Mouse (Mus musculus): ENCODE measurements at regions not wholly inside any gene's neighbourhood (a gene's known extent, or its start where the extent isn't known, plus 50 kb on each side); places are given as distances from the start of the nearest gene placed in this dataset.

- no peaks in the 10 kb centered on the region for H3K27me3 ChIP-seq (replicated peaks)
- 52% methylated on average over 3 of the region's 3 CpGs for WGBS (ENCODE audit: insufficient replicate concordance)
These were observed 178.1 kb downstream of the Gm19410 start for GRCm38 (mm10) chr8:35943686-35944085.

GRCm38 (mm10) chr8:35944461-35944860 lies 178.9 kb downstream of the Gm19410 start:
- 63% methylated on average over 4 of the region's 4 CpGs for WGBS (ENCODE audit: insufficient replicate concordance)
- H3K27ac ChIP-seq: no peak overlapping the region

More at GRCm38 (mm10) chr8:35943686-35944085, 178.1 kb downstream of the Gm19410 start:
- H3K4me3 ChIP-seq: no peak overlapping the region
- no peaks in the 10 kb centered on the region for H3K9me3 ChIP-seq (replicated peaks)
- H3K9ac ChIP-seq: no peak overlapping the region
- no peaks in the 10 kb centered on the region for H3K4me1 ChIP-seq
- ATAC-seq: no peak
- no peak overlapping the region for H3K4me2 ChIP-seq
- no peaks in the 10 kb centered on the region for H3K36me3 ChIP-seq
- no peak overlapping the region for H3K27ac ChIP-seq

GRCm38 (mm10) chr8:35946539-35946940 lies 180.9 kb downstream of the Gm19410 start:
- 36% methylated on average over 1 of the region's 1 CpGs for WGBS (ENCODE audit: insufficient replicate concordance)
- Histone ChIP-seq H3K4me3 (no peak overlapping the region), H3K4me2 (no peak overlapping the region), H3K4me1 (no peaks in the 10 kb centered on the region), H3K9ac (no peak overlapping the region), H3K27ac (no peak overlapping the region), H3K9me3 (replicated peaks) (no peaks in the 10 kb centered on the region), H3K36me3 (no peaks in the 10 kb centered on the region), H3K27me3 (replicated peaks) (no peaks in the 10 kb centered on the region)
- ATAC-seq: no peak

More at GRCm38 (mm10) chr8:35944461-35944860, 178.9 kb downstream of the Gm19410 start:
- H3K27me3 ChIP-seq (replicated peaks): no peaks in the 10 kb centered on the region
- H3K9me3 ChIP-seq (replicated peaks): no peaks in the 10 kb centered on the region
- no peak overlapping the region for H3K4me3 ChIP-seq
- no peaks in the 10 kb centered on the region for H3K4me1 ChIP-seq
- no peak overlapping the region for H3K9ac ChIP-seq
- ATAC-seq: no peak
- no peak overlapping the region for H3K4me2 ChIP-seq
- H3K36me3 ChIP-seq: no peaks in the 10 kb centered on the region

GRCm38 (mm10) chr8:35948146-35948545 lies 182.6 kb downstream of the Gm19410 start:
- Histone ChIP-seq H3K27ac (no peak overlapping the region), H3K4me1 (no peaks in the 10 kb centered on the region), H3K36me3 (no peaks in the 10 kb centered on the region), H3K27me3 (replicated peaks) (no peaks in the 10 kb centered on the region), H3K4me2 (no peak overlapping the region), H3K9ac (no peak overlapping the region), H3K4me3 (no peak overlapping the region), H3K9me3 (replicated peaks) (no peaks in the 10 kb centered on the region)
- no peak for ATAC-seq
- 74% methylated on average over 2 of the region's 2 CpGs for WGBS (ENCODE audit: insufficient replicate concordance)

- ATAC-seq: no peak
- no peaks in the 10 kb centered on the region for H3K4me1 ChIP-seq
- 62% methylated on average over 8 of the region's 9 CpGs for WGBS (ENCODE audit: insufficient replicate concordance)
These were observed 183.2 kb downstream of the Gm19410 start for GRCm38 (mm10) chr8:35948751-35949183.

GRCm38 (mm10) chr8:35955506-35955905 lies 189.9 kb downstream of the Gm19410 start:
- WGBS (ENCODE audit: insufficient replicate concordance): 69% methylated on average over 2 of the region's 2 CpGs
- Histone ChIP-seq H3K9me3 (replicated peaks) (no peaks in the 10 kb centered on the region), H3K4me2 (no peak overlapping the region), H3K27ac (no peak overlapping the region), H3K36me3 (no peaks in the 10 kb centered on the region), H3K4me1 (no peaks in the 10 kb centered on the region), H3K27me3 (replicated peaks) (no peaks in the 10 kb centered on the region), H3K4me3 (no peak overlapping the region), H3K9ac (no peak overlapping the region)
- ATAC-seq: no peak

More at GRCm38 (mm10) chr8:35948751-35949183, 183.2 kb downstream of the Gm19410 start:
- no peak overlapping the region for H3K27ac ChIP-seq
- no peak overlapping the region for H3K4me3 ChIP-seq
- no peak overlapping the region for H3K9ac ChIP-seq
- H3K36me3 ChIP-seq: no peaks in the 10 kb centered on the region
- no peaks in the 10 kb centered on the region for H3K27me3 ChIP-seq (replicated peaks)
- no peak overlapping the region for H3K4me2 ChIP-seq
- H3K9me3 ChIP-seq (replicated peaks): no peaks in the 10 kb centered on the region

GRCm38 (mm10) chr8:35956319-35956718 lies 190.7 kb downstream of the Gm19410 start:
- 54% methylated on average over 2 of the region's 2 CpGs for WGBS (ENCODE audit: insufficient replicate concordance)
- H3K27ac ChIP-seq: no peak overlapping the region
- H3K4me3 ChIP-seq: no peak overlapping the region
- H3K9ac ChIP-seq: no peak overlapping the region
- no peaks in the 10 kb centered on the region for H3K4me1 ChIP-seq
- no peaks in the 10 kb centered on the region for H3K9me3 ChIP-seq (replicated peaks)
- no peak overlapping the region for H3K4me2 ChIP-seq
- H3K36me3 ChIP-seq: no peaks in the 10 kb centered on the region
- H3K27me3 ChIP-seq (replicated peaks): no peaks in the 10 kb centered on the region
- ATAC-seq: no peak

GRCm38 (mm10) chr8:35959201-35959600 lies 193.6 kb downstream of the Gm19410 start:
- Histone ChIP-seq H3K36me3 (no peaks in the 10 kb centered on the region), H3K27me3 (replicated peaks) (no peaks in the 10 kb centered on the region), H3K4me3 (no peak overlapping the region), H3K9me3 (replicated peaks) (no peaks in the 10 kb centered on the region), H3K4me1 (no peaks in the 10 kb centered on the region), H3K27ac (no peak overlapping the region), H3K9ac (no peak overlapping the region), H3K4me2 (no peak overlapping the region)
- ATAC-seq: no peak
- 37% methylated on average over 4 of the region's 4 CpGs for WGBS (ENCODE audit: insufficient replicate concordance)

GRCm38 (mm10) chr8:35960867-35961614 lies 195.5 kb downstream of the Gm19410 start:
- Histone ChIP-seq H3K4me2 (no peak overlapping the region), H3K4me3 (no peak overlapping the region), H3K9me3 (replicated peaks) (no peaks in the 10 kb centered on the region), H3K27ac (0 out of 2 replicates have a peak overlapping the region, but pooled peaks have one; percentile 4), H3K27me3 (replicated peaks) (no peaks in the 10 kb centered on the region), H3K36me3 (no peaks in the 10 kb centered on the region), H3K9ac (no peak overlapping the region), H3K4me1 (no peaks in the 10 kb centered on the region)
- 51% methylated on average over 9 of the region's 9 CpGs for WGBS (ENCODE audit: insufficient replicate concordance)
- no peak for ATAC-seq

- H3K4me2 ChIP-seq: no peak overlapping the region
- no peaks in the 10 kb centered on the region for H3K4me1 ChIP-seq
- H3K9ac ChIP-seq: no peak overlapping the region
- 65% methylated on average over 20 of the region's 20 CpGs for WGBS (ENCODE audit: insufficient replicate concordance)
- H3K27ac ChIP-seq: 0 out of 2 replicates have a peak overlapping the region, but pooled peaks have one; percentile 4
- no peak overlapping the region for H3K4me3 ChIP-seq
- no peaks in the 10 kb centered on the region for H3K36me3 ChIP-seq
- no peak for ATAC-seq
- no peaks in the 10 kb centered on the region for H3K9me3 ChIP-seq (replicated peaks)
- H3K27me3 ChIP-seq (replicated peaks): no peaks in the 10 kb centered on the region
These were observed 196.1 kb downstream of the Gm19410 start for GRCm38 (mm10) chr8:35961615-35962220.

- H3K27me3 ChIP-seq (replicated peaks): no peaks in the 10 kb centered on the region
- H3K27ac ChIP-seq: no peak overlapping the region
- no peak for ATAC-seq
- no peaks in the 10 kb centered on the region for H3K4me1 ChIP-seq
- 41% methylated on average over 1 of the region's 1 CpGs for WGBS (ENCODE audit: insufficient replicate concordance)
- H3K4me2 ChIP-seq: no peak overlapping the region
- H3K9ac ChIP-seq: no peak overlapping the region
- no peak overlapping the region for H3K4me3 ChIP-seq
- no peaks in the 10 kb centered on the region for H3K36me3 ChIP-seq
- no peaks in the 10 kb centered on the region for H3K9me3 ChIP-seq (replicated peaks)
These were observed 199.3 kb downstream of the Gm19410 start for GRCm38 (mm10) chr8:35964932-35965331.

GRCm38 (mm10) chr8:35968341-35968740 lies 202.8 kb downstream of the Gm19410 start:
- no peaks in the 10 kb centered on the region for H3K4me1 ChIP-seq
- no peak overlapping the region for H3K9ac ChIP-seq
- H3K27me3 ChIP-seq (replicated peaks): no peaks in the 10 kb centered on the region
- ATAC-seq: no peak
- H3K4me3 ChIP-seq: no peak overlapping the region
- H3K27ac ChIP-seq: no peak overlapping the region
- no peaks in the 10 kb centered on the region for H3K9me3 ChIP-seq (replicated peaks)
- WGBS (ENCODE audit: insufficient replicate concordance): 62% methylated on average over 9 of the region's 9 CpGs
- H3K4me2 ChIP-seq: no peak overlapping the region
- no peaks in the 10 kb centered on the region for H3K36me3 ChIP-seq

Measured in liver, embryonic 12.5 days (tissue).